Comparison of ENCODE assay signal across 25 mouse cellular contexts in genomic region chr19:55227135-55227534, GRCm38 (mm10). TPM values are rescaled to one million over a fixed set of nuclear protein-coding genes. Genes with fewer than 3 reads are reported as not detected.
A peak's percentile ranks its signal among the peaks of the same experiment; 100 is the strongest.
DNase-seq lines count a peak whose midpoint lies in the region; ATAC-seq and TF ChIP-seq lines count a peak whose summit lies in the region.
"Had no signal": no experiment of that assay in that cellular context is flagged by ENCODE, and none has a peak within 500 bp of the region (broad histone marks: within the 10 kb centered on the region; RNA-seq: fewer than 3 reads in every experiment).

No protein-coding gene starts in this region.

- H3K4me1 ChIP-seq in kidney, adult 2 months (ENCODE audit: control insufficient read depth, insufficient read depth, low read length) = no peaks in the 10 kb centered on the region
- no peaks in the 10 kb centered on the region for H3K4me1 ChIP-seq in testis, adult 2 months (ENCODE audit: control insufficient read depth, insufficient read depth, low read length)
- H3K4me1 ChIP-seq: forebrain, embryonic 15.5 days had no signal

- no peak for DNase-seq in kidney, adult 2 months
- no peak for DNase-seq in kidney, postnatal 36 days
- DNase-seq in testis, postnatal 10 days (ENCODE audit: low spot score) = no peak
- peak; percentile 68 for DNase-seq in splenic B cell, adult 2 months (ENCODE audit: low read depth, low spot score)
- DNase-seq in retina, embryonic 14.5 days (ENCODE audit: low spot score) = no peak
- no peak for DNase-seq in left cerebral cortex, postnatal 36 days (ENCODE audit: low spot score in 2 of 2)
- DNase-seq: adrenal gland, postnatal 10 days; cerebellum, adult 8-10 months; embryo, embryonic 11 days; gastrocnemius, postnatal 14 days; heart, postnatal 4 days; layer of hippocampus, adult 9-11 months; right cerebral cortex, postnatal 25 days had no signal

- H3K27ac ChIP-seq in kidney, adult 2 months (ENCODE audit: insufficient read depth, low read depth, low read length) = no peak overlapping the region
- no peak overlapping the region for H3K27ac ChIP-seq in testis, adult 2 months (ENCODE audit: control insufficient read depth, insufficient read depth, low read depth, low read length)
- H3K27ac ChIP-seq: forebrain, embryonic 15.5 days; kidney, postnatal 0 days; liver, embryonic 15.5 days; macrophage; midbrain, embryonic 15.5 days had no signal

- no peaks in the 10 kb centered on the region for H3K27me3 ChIP-seq in kidney, adult 2 months (replicated peaks; ENCODE audit: control insufficient read depth, insufficient read depth, low read length)
- H3K27me3 ChIP-seq in testis, adult 2 months (ENCODE audit: control insufficient read depth, insufficient read depth, low read length) = no peaks in the 10 kb centered on the region
- no peaks in the 10 kb centered on the region for H3K27me3 ChIP-seq in splenic B cell, adult 2 months (ENCODE audit: control insufficient read depth, insufficient read depth, low read length, poor library complexity, severe bottlenecking)
- H3K27me3 ChIP-seq: forebrain, embryonic 15.5 days; heart, embryonic 12.5 days; midbrain, embryonic 15.5 days had no signal

- no peak for TF ChIP-seq POLR2A in kidney, adult 2 months (IDR thresholded peaks at IDR 0.05; ENCODE audit: low read depth, low read length)
- TF ChIP-seq POLR2A in testis, adult 2 months (IDR thresholded peaks at IDR 0.05; ENCODE audit: control insufficient read depth, low read depth, low read length) = no peak

- H3K36me3 ChIP-seq in kidney, adult 2 months (ENCODE audit: control insufficient read depth, insufficient read depth, low read length) = no peaks in the 10 kb centered on the region
- H3K36me3 ChIP-seq in testis, adult 2 months (ENCODE audit: control insufficient read depth, insufficient read depth, low read length) = no peaks in the 10 kb centered on the region
- H3K36me3 ChIP-seq in splenic B cell, adult 2 months (ENCODE audit: control insufficient read depth, insufficient read depth, low read length, poor library complexity, severe bottlenecking) = no peaks in the 10 kb centered on the region
- H3K36me3 ChIP-seq: forebrain, embryonic 15.5 days; heart, embryonic 12.5 days; liver, embryonic 15.5 days; midbrain, embryonic 15.5 days had no signal

- ATAC-seq in common myeloid progenitor, adult 5-6 weeks (replicated peaks; ENCODE audit: low read depth, poor library complexity, severe bottlenecking) = peak; percentile 16; the same call in 1 of the 2 replicates
- ATAC-seq: forebrain, embryonic 15.5 days; inflammation-experienced regulatory T-cells, adult 6 months; midbrain, embryonic 15.5 days had no signal

- WGBS in kidney, adult 2 months = 81% methylated on average over 7 of the region's 7 CpGs

- intact Hi-C loops in left cerebral cortex, postnatal 36 days (cut with DNase I) = no loop called here

- peak; percentile 26; the same call in 1 of the 2 replicates for TF ChIP-seq CTCF in kidney, adult 2 months (conservative IDR thresholded peaks at IDR 0.05; ENCODE audit: insufficient read depth, insufficient read length, low read depth, low read length)
- TF ChIP-seq CTCF in testis, adult 2 months (IDR thresholded peaks at IDR 0.05; ENCODE audit: control insufficient read depth, insufficient read depth, insufficient replicate concordance, low read depth, low read length) = peak; percentile 2; the same call in 1 of the 2 replicates

- H3K4me3 ChIP-seq in kidney, adult 2 months (ENCODE audit: insufficient read depth, low read depth, low read length) = no peak overlapping the region
- no peak overlapping the region for H3K4me3 ChIP-seq in testis, adult 2 months (ENCODE audit: control insufficient read depth, low read depth, low read length)
- H3K4me3 ChIP-seq: forebrain, embryonic 15.5 days; heart, embryonic 12.5 days; liver, embryonic 15.5 days; midbrain, embryonic 15.5 days had no signal

RNA-seq across cellular contexts. Expression of gene Gucy2g, which starts 13.9 kb away (rescaled TPM):
- polyA plus RNA-seq in kidney, adult 2 months (2012; rRNA removed) = 0.88 and 1.1 TPM in 2 replicates
- 1.9 and 2.1 TPM in 2 replicates for polyA plus RNA-seq in testis, adult 2 months (2012; rRNA removed)
- 0.05 TPM in 1 of 2 replicates, not detected in the other for total RNA-seq in common myeloid progenitor, adult 5-6 weeks (2017)
- 1 to 10 TPM; 2.6 to 3.6 TPM for total RNA-seq in left cerebral cortex, postnatal 36 days (2021)
- total RNA-seq: adrenal gland, postnatal 10 days; heart, postnatal 4 days had no signal
- polyA plus RNA-seq: forebrain, embryonic 15.5 days; liver, embryonic 15.5 days; macrophage; midbrain, embryonic 15.5 days; neural tube, embryonic 11.5 days had no signal

RNA-seq across cellular contexts. Expression of gene Acsl5, which starts 24.6 kb away (rescaled TPM):
- 26.8 and 29.3 TPM in 2 replicates for polyA plus RNA-seq in kidney, adult 2 months (2012; rRNA removed)
- 6.9 and 7.1 TPM in 2 replicates for polyA plus RNA-seq in testis, adult 2 months (2012; rRNA removed)
- 149 and 265 TPM in 2 replicates for total RNA-seq in common myeloid progenitor, adult 5-6 weeks (2017)
- total RNA-seq in left cerebral cortex, postnatal 36 days (2021) = 10 to 100 TPM; 45.1 to 51.6 TPM

RNA-seq across cellular contexts. Expression of gene Tectb, which starts 46.6 kb away (rescaled TPM):
- 0.04 and 0.09 TPM in 2 replicates for polyA plus RNA-seq in kidney, adult 2 months (2012; rRNA removed)
- polyA plus RNA-seq in testis, adult 2 months (2012; rRNA removed) = 0.14 and 0.30 TPM in 2 replicates
- total RNA-seq in common myeloid progenitor, adult 5-6 weeks (2017) = not detected in 2 replicates
- not detected for total RNA-seq in left cerebral cortex, postnatal 36 days (2021)
- total RNA-seq: ES-E14; left cerebral cortex, postnatal 25 days had no signal
- polyA plus RNA-seq: heart, embryonic 12.5 days; inflammation-experienced regulatory T-cells, adult 6 months; macrophage; neural tube, embryonic 11.5 days had no signal
